Mouse (Mus musculus) bone marrow, adult 2 months (tissue): ENCODE data around the gene Cep72. TPM values are rescaled to one million over a fixed set of nuclear protein-coding genes. Genes with fewer than 3 reads are reported as not detected.

Source experiments
- H3K27ac ChIP-seq: fragments of 200-500 bp; 2 replicates; pipeline ENCODE4 v1.5.1; 2012; ENCODE audit warnings: low read depth, mild to moderate bottlenecking, control low read depth, inconsistent platforms, low read length; ENCODE audit not compliant: control insufficient read depth, poor library complexity, insufficient read depth
- H3K4me1 ChIP-seq: fragments of 200-500 bp; 2 replicates; pipeline ENCODE4 v1.6.1; 2011; ENCODE audit warnings: low read length; ENCODE audit not compliant: control insufficient read depth, insufficient read depth
- H3K4me3 ChIP-seq: fragments of 200-500 bp; replicated peaks from 2 replicates; pipeline ENCODE3; 2011; ENCODE audit warnings: mild to moderate bottlenecking, low read depth, low read length, control low read depth; ENCODE audit not compliant: control insufficient read depth
- CTCF ChIP-seq: fragments of 200-500 bp; IDR thresholded peaks from 2 replicates; pipeline ENCODE4 v1.5.1; 2011; ENCODE audit warnings: low read length, control low read depth; ENCODE audit not compliant: control insufficient read depth, insufficient read depth
- POLR2A ChIP-seq: fragments of 200-500 bp; IDR thresholded peaks from 2 replicates; pipeline ENCODE4 v1.6.1; 2011; ENCODE audit warnings: low read depth, mild to moderate bottlenecking, control low read depth, low read length, borderline replicate concordance; ENCODE audit not compliant: control insufficient read depth
- WGBS: fragments of 180-500 bp; shearing (Covaris S2); methylation state at CpG from one replicate; pipeline ENCODE4 v1.1.7; 2018; 5-methylcytosine and 5-hydroxymethylcytosine counted together
- polyA plus RNA-seq: library from polyadenylated mRNA; stranded (reverse); fragments of >200 nt; gene quantifications from 2 replicates; pipeline ENCODE4 v1.2.4, GENCODE M21; 2011; ENCODE audit warnings: low replicate concordance; ENCODE audit not compliant: missing spikeins, insufficient read depth, insufficient read length

Gene Cep72
- polyA plus RNA-seq, 1 experiment: 3.8 TPM

- H3K4me1 ChIP-seq: no peaks in the 10 kb centered on the region; the same call in none of the 2 replicates
- H3K27ac ChIP-seq: no peak overlapping the region
- H3K4me3 ChIP-seq: no peak overlapping the region
- TF ChIP-seq CTCF (no peak), POLR2A (no peak)
- WGBS: 64% methylated on average over 4 of the region's 4 CpGs
Observed at GRCm38 (mm10) chr13:74001492-74001891, 60.6 kb downstream of the Cep72 start.

GRCm38 (mm10) chr13:74000961-74001360 lies 61.1 kb downstream of the Cep72 start:
- H3K27ac ChIP-seq: no peak overlapping the region
- WGBS: 76% methylated on average over 6 of the region's 6 CpGs

GRCm38 (mm10) chr13:74000519-74000918 lies 61.6 kb downstream of the Cep72 start:
- no peak for TF ChIP-seq CTCF
- no peak for TF ChIP-seq POLR2A
- Histone ChIP-seq H3K27ac (no peak overlapping the region), H3K4me1 (peaks cover 2% of the 10 kb centered on the region), H3K4me3 (no peak overlapping the region)

More at GRCm38 (mm10) chr13:74000961-74001360, 61.1 kb downstream of the Cep72 start:
- TF ChIP-seq POLR2A (no peak), CTCF (no peak)
- H3K4me1 ChIP-seq: peaks cover 2% of the 10 kb centered on the region
- no peak overlapping the region for H3K4me3 ChIP-seq

GRCm38 (mm10) chr13:73996456-73996855 lies 65.6 kb downstream of the Cep72 start:
- H3K27ac ChIP-seq: no peak overlapping the region
- TF ChIP-seq POLR2A: no peak
- TF ChIP-seq CTCF: no peak
- 44% methylated on average over 4 of the region's 4 CpGs for WGBS
- H3K4me3 ChIP-seq: no peak overlapping the region
- H3K4me1 ChIP-seq: peaks cover 2% of the 10 kb centered on the region

GRCm38 (mm10) chr13:73991267-73991666 lies 70.8 kb downstream of the Cep72 start:
- TF ChIP-seq CTCF (no peak), POLR2A (no peak)
- Histone ChIP-seq H3K4me1 (peaks cover 2% of the 10 kb centered on the region; the same call in 1 of the 2 replicates), H3K27ac (no peak overlapping the region), H3K4me3 (no peak overlapping the region)
- WGBS: 72% methylated on average over 5 of the region's 5 CpGs

- TF ChIP-seq CTCF: no peak
- no peak for TF ChIP-seq POLR2A
Observed at GRCm38 (mm10) chr13:73990761-73991160, 71.3 kb downstream of the Cep72 start.

GRCm38 (mm10) chr13:73990325-73990724 lies 71.8 kb downstream of the Cep72 start:
- WGBS: 66% methylated on average over 5 of the region's 5 CpGs
- H3K27ac ChIP-seq: no peak overlapping the region
- H3K4me3 ChIP-seq: no peak overlapping the region
- TF ChIP-seq CTCF: no peak
- no peak for TF ChIP-seq POLR2A
- H3K4me1 ChIP-seq: no peaks in the 10 kb centered on the region

More at GRCm38 (mm10) chr13:73990761-73991160, 71.3 kb downstream of the Cep72 start:
- H3K4me1 ChIP-seq: no peaks in the 10 kb centered on the region
- H3K27ac ChIP-seq: no peak overlapping the region
- H3K4me3 ChIP-seq: no peak overlapping the region
- WGBS: 59% methylated on average over 2 of the region's 2 CpGs

Other genes with a start within 250 kb of the Cep72 start
- gene Nkd2, start 214.7 kb downstream of the Cep72 start, polyA plus RNA-seq: 0.62 and 1.1 TPM in 2 replicates
- gene Trip13, start 124.5 kb downstream of the Cep72 start, polyA plus RNA-seq: 12.0 and 14.5 TPM in 2 replicates
- gene Brd9, start 124.5 kb downstream of the Cep72 start, polyA plus RNA-seq: 47.6 and 70.8 TPM in 2 replicates
- gene Zdhhc11, start 98.4 kb downstream of the Cep72 start, polyA plus RNA-seq: not detected in 2 replicates
- gene Tppp, start 52.9 kb downstream of the Cep72 start, polyA plus RNA-seq: 0.38 and 6.8 TPM in 2 replicates
- gene Slc9a3, start 59.2 kb upstream of the Cep72 start, polyA plus RNA-seq: not detected in 2 replicates
- gene Exoc3, start 146.4 kb upstream of the Cep72 start, polyA plus RNA-seq: 40.2 and 44.8 TPM in 2 replicates
- gene Ahrr, start 230.0 kb upstream of the Cep72 start, polyA plus RNA-seq: not detected in 2 replicates